Mouse (Mus musculus): ENCODE measurements at regions not wholly inside any gene's neighbourhood (a gene's known extent, or its start where the extent isn't known, plus 50 kb on each side); places are given as distances from the start of the nearest gene placed in this dataset.
A peak's percentile ranks its signal among the peaks of the same experiment; 100 is the strongest.

GRCm38 (mm10) chr1:63918200-63918599 is 149.1 kb upstream of the 4933402D24Rik start:
- Histone ChIP-seq H3K4me1 (replicated peaks) (no peaks in the 10 kb centered on the region), H3K27me3 (peaks cover 14% of the 10 kb centered on the region; the same call in 1 of the 2 replicates), H3K9me3 (replicated peaks) (no peaks in the 10 kb centered on the region), H3K4me2 (no peak overlapping the region), H3K4me3 (no peak overlapping the region), H3K27ac (no peak overlapping the region), H3K36me3 (no peaks in the 10 kb centered on the region), H3K9ac (no peak overlapping the region)
- no peak for ATAC-seq (replicated peaks; ENCODE audit: insufficient number of reproducible peaks, insufficient read depth, low FRiP score, low read depth)
- WGBS, result 64% methylated on average over 7 of the region's 7 CpGs

GRCm38 (mm10) chr1:63916907-63917650 is 148.0 kb upstream of the 4933402D24Rik start:
- ATAC-seq (replicated peaks; ENCODE audit: insufficient number of reproducible peaks, insufficient read depth, low FRiP score, low read depth), result no peak
- Histone ChIP-seq H3K36me3 (no peaks in the 10 kb centered on the region), H3K4me3 (no peak overlapping the region), H3K27me3 (0 out of 2 replicates have a peak, but pooled peaks cover 5% of the 10 kb centered on the region), H3K9me3 (replicated peaks) (no peaks in the 10 kb centered on the region), H3K4me1 (replicated peaks) (no peaks in the 10 kb centered on the region), H3K9ac (no peak overlapping the region), H3K4me2 (no peak overlapping the region), H3K27ac (no peak overlapping the region)
- 73% methylated on average over 7 of the region's 7 CpGs for WGBS

GRCm38 (mm10) chr1:63910765-63911164 is 141.7 kb upstream of the 4933402D24Rik start:
- Histone ChIP-seq H3K4me2 (no peak overlapping the region), H3K4me1 (replicated peaks) (no peaks in the 10 kb centered on the region), H3K36me3 (no peaks in the 10 kb centered on the region), H3K27ac (no peak overlapping the region), H3K9ac (no peak overlapping the region), H3K4me3 (no peak overlapping the region), H3K27me3 (no peaks in the 10 kb centered on the region), H3K9me3 (replicated peaks) (no peaks in the 10 kb centered on the region)
- 71% methylated on average over 3 of the region's 3 CpGs for WGBS
- no peak for ATAC-seq (replicated peaks; ENCODE audit: insufficient number of reproducible peaks, insufficient read depth, low FRiP score, low read depth)

- Histone ChIP-seq H3K27me3 (no peaks in the 10 kb centered on the region), H3K9ac (no peak overlapping the region), H3K4me2 (no peak overlapping the region), H3K4me1 (replicated peaks) (no peaks in the 10 kb centered on the region), H3K36me3 (no peaks in the 10 kb centered on the region), H3K9me3 (replicated peaks) (no peaks in the 10 kb centered on the region), H3K4me3 (no peak overlapping the region), H3K27ac (no peak overlapping the region)
- 77% methylated on average over 2 of the region's 2 CpGs for WGBS
- ATAC-seq (replicated peaks; ENCODE audit: insufficient number of reproducible peaks, insufficient read depth, low FRiP score, low read depth), result no peak
Measured at GRCm38 (mm10) chr1:63909191-63909590, 140.1 kb upstream of the 4933402D24Rik start.

- ATAC-seq (replicated peaks; ENCODE audit: insufficient number of reproducible peaks, insufficient read depth, low FRiP score, low read depth), result no peak
- Histone ChIP-seq H3K27me3 (no peaks in the 10 kb centered on the region), H3K36me3 (no peaks in the 10 kb centered on the region), H3K9ac (no peak overlapping the region), H3K4me3 (no peak overlapping the region), H3K4me2 (no peak overlapping the region), H3K4me1 (replicated peaks) (peaks cover 15% of the 10 kb centered on the region), H3K9me3 (replicated peaks) (no peaks in the 10 kb centered on the region), H3K27ac (peak overlapping the region; percentile 40; the same call in 1 of the 2 replicates)
- 60% methylated on average over 4 of the region's 4 CpGs for WGBS
Measured at GRCm38 (mm10) chr1:63903620-63904019, 134.6 kb upstream of the 4933402D24Rik start.

GRCm38 (mm10) chr1:63903201-63903600 is 134.1 kb upstream of the 4933402D24Rik start:
- Histone ChIP-seq H3K4me3 (no peak overlapping the region), H3K9ac (no peak overlapping the region), H3K9me3 (replicated peaks) (no peaks in the 10 kb centered on the region), H3K36me3 (no peaks in the 10 kb centered on the region), H3K4me2 (no peak overlapping the region), H3K4me1 (replicated peaks) (peaks cover 15% of the 10 kb centered on the region), H3K27ac (peak overlapping the region; percentile 40; the same call in 1 of the 2 replicates), H3K27me3 (no peaks in the 10 kb centered on the region)
- WGBS, result 30% methylated on average over 3 of the region's 3 CpGs
- no peak for ATAC-seq (replicated peaks; ENCODE audit: insufficient number of reproducible peaks, insufficient read depth, low FRiP score, low read depth)

GRCm38 (mm10) chr1:63902391-63902790 is 133.3 kb upstream of the 4933402D24Rik start:
- Histone ChIP-seq H3K27me3 (no peaks in the 10 kb centered on the region), H3K36me3 (no peaks in the 10 kb centered on the region), H3K9me3 (replicated peaks) (no peaks in the 10 kb centered on the region), H3K4me2 (no peak overlapping the region), H3K4me1 (replicated peaks) (peaks cover 15% of the 10 kb centered on the region), H3K9ac (no peak overlapping the region), H3K27ac (peak overlapping the region; percentile 48), H3K4me3 (no peak overlapping the region)
- WGBS, result 12% methylated on average over 1 of the region's 1 CpGs
- no peak for ATAC-seq (replicated peaks; ENCODE audit: insufficient number of reproducible peaks, insufficient read depth, low FRiP score, low read depth)

- Histone ChIP-seq H3K4me2 (no peak overlapping the region), H3K4me1 (replicated peaks) (peaks cover 15% of the 10 kb centered on the region), H3K9ac (no peak overlapping the region), H3K9me3 (replicated peaks) (no peaks in the 10 kb centered on the region), H3K36me3 (no peaks in the 10 kb centered on the region), H3K27me3 (no peaks in the 10 kb centered on the region), H3K4me3 (no peak overlapping the region), H3K27ac (no peak overlapping the region)
- WGBS, result 70% methylated on average over 10 of the region's 10 CpGs
- no peak for ATAC-seq (replicated peaks; ENCODE audit: insufficient number of reproducible peaks, insufficient read depth, low FRiP score, low read depth)
Measured at GRCm38 (mm10) chr1:63899631-63900577, 130.8 kb upstream of the 4933402D24Rik start.

GRCm38 (mm10) chr1:63898766-63899165 is 129.7 kb upstream of the 4933402D24Rik start:
- ATAC-seq (replicated peaks; ENCODE audit: insufficient number of reproducible peaks, insufficient read depth, low FRiP score, low read depth), result no peak
- no peak overlapping the region for H3K27ac ChIP-seq
- no peak overlapping the region for H3K4me3 ChIP-seq
- no peaks in the 10 kb centered on the region for H3K27me3 ChIP-seq
- H3K36me3 ChIP-seq, result no peaks in the 10 kb centered on the region
- 57% methylated on average over 2 of the region's 2 CpGs for WGBS
- no peak overlapping the region for H3K9ac ChIP-seq
- no peak overlapping the region for H3K4me2 ChIP-seq
- H3K9me3 ChIP-seq (replicated peaks), result no peaks in the 10 kb centered on the region
- H3K4me1 ChIP-seq (replicated peaks), result peaks cover 15% of the 10 kb centered on the region

- H3K27me3 ChIP-seq, result no peaks in the 10 kb centered on the region
- ATAC-seq (replicated peaks; ENCODE audit: insufficient number of reproducible peaks, insufficient read depth, low FRiP score, low read depth), result no peak
- H3K4me3 ChIP-seq, result no peak overlapping the region
- 69% methylated on average over 2 of the region's 2 CpGs for WGBS
- H3K36me3 ChIP-seq, result no peaks in the 10 kb centered on the region
- peaks cover 7% of the 10 kb centered on the region; the same call in 1 of the 2 replicates for H3K4me1 ChIP-seq (replicated peaks)
- H3K4me2 ChIP-seq, result no peak overlapping the region
- H3K9me3 ChIP-seq (replicated peaks), result no peaks in the 10 kb centered on the region
- no peak overlapping the region for H3K9ac ChIP-seq
- no peak overlapping the region for H3K27ac ChIP-seq
Measured at GRCm38 (mm10) chr1:63897556-63897955, 128.5 kb upstream of the 4933402D24Rik start.

- H3K4me3 ChIP-seq, result no peak overlapping the region
- no peaks in the 10 kb centered on the region for H3K36me3 ChIP-seq
- no peak overlapping the region for H3K9ac ChIP-seq
- H3K9me3 ChIP-seq (replicated peaks), result no peaks in the 10 kb centered on the region
- no peaks in the 10 kb centered on the region for H3K4me1 ChIP-seq (replicated peaks)
- ATAC-seq (replicated peaks; ENCODE audit: insufficient number of reproducible peaks, insufficient read depth, low FRiP score, low read depth), result no peak
- no peaks in the 10 kb centered on the region for H3K27me3 ChIP-seq
- no peak overlapping the region for H3K4me2 ChIP-seq
- WGBS, result 69% methylated on average over 3 of the region's 3 CpGs
- H3K27ac ChIP-seq, result no peak overlapping the region
Measured at GRCm38 (mm10) chr1:63879570-63879969, 110.5 kb upstream of the 4933402D24Rik start.

Data from heart, embryonic 15.5 days (tissue).